Mouse (Mus musculus) limb, embryonic 14.5 days (tissue): Measurements from ENCODE around the gene Zbtb46. TPM values are rescaled to one million over a fixed set of nuclear protein-coding genes. Genes with fewer than 3 reads are reported as not detected.
A peak's percentile ranks its signal among the peaks of the same experiment; 100 is the strongest.

Experiments used
- ATAC-seq: fragments of 200-750 bp; cut with Nextera tagmentation; 2 replicates; pipeline ENCODE4 v1.8.0; 2017; ENCODE audit warnings: low read depth, moderate number of reproducible peaks, moderate TSS enrichment; ENCODE audit not compliant: low FRiP score
- DNase-seq: peaks from one replicate; pipeline ENCODE4 v3.0.0-alpha.2; 2015; ENCODE audit warnings: low spot score
- H3K27ac ChIP-seq: fragments of 300-500 bp; sonication (generic); replicated peaks from 2 replicates; pipeline ENCODE4 v1.5.1; 2014; ENCODE audit warnings: low read depth, mild to moderate bottlenecking, low read length, moderate library complexity, mixed read lengths
- H3K27me3 ChIP-seq: fragments of 300-500 bp; sonication (generic); 2 replicates; pipeline ENCODE4 v1.6.1; 2014; ENCODE audit warnings: low read length, mixed read lengths; ENCODE audit not compliant: control insufficient read depth, insufficient read depth
- H3K36me3 ChIP-seq: fragments of 300-500 bp; sonication (generic); 2 replicates; pipeline ENCODE4 v1.6.1; 2014; ENCODE audit warnings: mild to moderate bottlenecking, low read length, moderate library complexity, mixed read lengths; ENCODE audit not compliant: control insufficient read depth, insufficient read depth
- H3K4me1 ChIP-seq: fragments of 300-500 bp; sonication (generic); 2 replicates; pipeline ENCODE4 v1.6.1; 2014; ENCODE audit warnings: antibody characterized with exemption, low read length, mixed read lengths; ENCODE audit not compliant: control insufficient read depth, insufficient read depth
- H3K4me2 ChIP-seq: fragments of 300-500 bp; sonication (generic); replicated peaks from 2 replicates; pipeline ENCODE4 v1.6.1; 2014; ENCODE audit warnings: low read depth, mild to moderate bottlenecking, low read length, moderate library complexity; ENCODE audit not compliant: severe bottlenecking
- H3K4me3 ChIP-seq: fragments of 300-500 bp; sonication (generic); replicated peaks from 2 replicates; pipeline ENCODE4 v1.5.1; 2014; ENCODE audit warnings: low read length
- H3K9ac ChIP-seq: fragments of 300-500 bp; sonication (generic); 2 replicates; pipeline ENCODE4 v1.6.1; 2014; ENCODE audit warnings: mild to moderate bottlenecking, low read depth, low read length, moderate library complexity; ENCODE audit not compliant: severe bottlenecking
- H3K9me3 ChIP-seq: fragments of 300-500 bp; sonication (generic); 2 replicates; pipeline ENCODE4 v1.6.1; 2016; ENCODE audit warnings: low read length; ENCODE audit not compliant: control insufficient read depth
- POLR2A ChIP-seq: fragments of 200-500 bp; IDR thresholded peaks from 2 replicates; pipeline ENCODE4 v1.8.0; 2012; ENCODE audit warnings: inconsistent platforms, mild to moderate bottlenecking, moderate library complexity, borderline replicate concordance; ENCODE audit not compliant: insufficient read depth, insufficient read length; ENCODE audit errors: extremely low read depth
- WGBS: fragments of 180-500 bp; shearing (Covaris S2); extraction: QIAGEN DNeasy Blood & Tissue Kit; methylation state at CpG from one replicate; pipeline ENCODE4 v1.1.7; 2014; 5-methylcytosine and 5-hydroxymethylcytosine counted together
- polyA plus RNA-seq, 2 experiments: library from polyadenylated mRNA; depleted of rRNA in 1 of 2; stranded (reverse) in 1 of 2; unstranded in 1 of 2; fragments of >200 nt; fragmentation: Nextera tagmentation in 1 of 2; extraction: Ambion mirVana in 1 of 2; gene quantifications; 2 replicates each; pipeline versions ENCODE4 v1.2.1 to v1.2.3; 2012 to 2014

Gene Zbtb46
- polyA plus RNA-seq, 2 experiments: 3.8 to 4.3 TPM

DNA sequence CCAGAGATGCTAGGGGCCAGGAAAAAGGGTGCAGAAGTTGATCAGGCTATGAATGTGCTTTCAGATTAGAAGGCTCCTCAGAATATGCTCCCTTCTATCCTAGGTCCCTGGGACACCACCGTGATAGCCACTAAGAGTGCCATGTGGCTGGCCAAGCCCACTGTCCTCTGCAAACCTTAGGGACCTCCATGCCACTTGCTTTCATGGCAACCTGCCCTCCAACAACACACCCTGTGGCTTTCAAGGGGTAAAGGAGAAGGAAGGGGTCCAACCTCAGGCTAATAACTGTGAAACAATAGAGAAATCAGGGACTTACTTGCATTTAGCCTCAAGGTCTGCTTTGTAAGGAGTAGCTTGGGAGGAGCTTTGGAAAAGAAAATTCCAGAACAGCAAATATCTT, 3.4 kb upstream of the Zbtb46 start:
- no peak for DNase-seq
- no peak overlapping the region for H3K4me2 ChIP-seq
- H3K9me3 ChIP-seq: no peaks in the 10 kb centered on the region
- H3K27me3 ChIP-seq: peaks cover 39% of the 10 kb centered on the region
- 94% methylated on average over 1 of the region's 1 CpGs for WGBS
- no peak overlapping the region for H3K4me3 ChIP-seq
- H3K27ac ChIP-seq: no peak overlapping the region
- no peaks in the 10 kb centered on the region for H3K36me3 ChIP-seq
- ATAC-seq: no peak
- no peak overlapping the region for H3K9ac ChIP-seq
- TF ChIP-seq POLR2A: no peak
- peaks cover 9% of the 10 kb centered on the region; the same call in 1 of the 2 replicates for H3K4me1 ChIP-seq

- no peak for TF ChIP-seq POLR2A
- no peak overlapping the region for H3K27ac ChIP-seq
- peaks cover 9% of the 10 kb centered on the region; the same call in 1 of the 2 replicates for H3K4me1 ChIP-seq
- H3K9me3 ChIP-seq: no peaks in the 10 kb centered on the region
- peaks cover 48% of the 10 kb centered on the region for H3K27me3 ChIP-seq
- H3K4me2 ChIP-seq: no peak overlapping the region
- DNase-seq (no peak), ATAC-seq (no peak)
- H3K36me3 ChIP-seq: no peaks in the 10 kb centered on the region
- no peak overlapping the region for H3K9ac ChIP-seq
- H3K4me3 ChIP-seq: no peak overlapping the region
- 93% methylated on average over 1 of the region's 1 CpGs for WGBS
Observed at GRCm38 (mm10) chr2:181461536-181462100, 2.4 kb upstream of the Zbtb46 start.

GRCm38 (mm10) chr2:181459673-181460621, 721 bp upstream of the Zbtb46 start:
- Histone ChIP-seq H3K27me3 (peaks cover 50% of the 10 kb centered on the region), H3K36me3 (no peaks in the 10 kb centered on the region), H3K4me3 (peak overlapping the region; percentile 83), H3K4me2 (peak overlapping the region; percentile 100), H3K27ac (no peak overlapping the region), H3K9me3 (no peaks in the 10 kb centered on the region), H3K4me1 (peaks cover 9% of the 10 kb centered on the region; the same call in 1 of the 2 replicates), H3K9ac (peak overlapping the region; percentile 48)
- ATAC-seq (peak; percentile 13), DNase-seq (peak; percentile 9)
- 0 out of 2 replicates have a peak, but pooled peaks have one; percentile 28 for TF ChIP-seq POLR2A
- WGBS: 0% methylated on average over 52 of the region's 71 CpGs

DNA sequence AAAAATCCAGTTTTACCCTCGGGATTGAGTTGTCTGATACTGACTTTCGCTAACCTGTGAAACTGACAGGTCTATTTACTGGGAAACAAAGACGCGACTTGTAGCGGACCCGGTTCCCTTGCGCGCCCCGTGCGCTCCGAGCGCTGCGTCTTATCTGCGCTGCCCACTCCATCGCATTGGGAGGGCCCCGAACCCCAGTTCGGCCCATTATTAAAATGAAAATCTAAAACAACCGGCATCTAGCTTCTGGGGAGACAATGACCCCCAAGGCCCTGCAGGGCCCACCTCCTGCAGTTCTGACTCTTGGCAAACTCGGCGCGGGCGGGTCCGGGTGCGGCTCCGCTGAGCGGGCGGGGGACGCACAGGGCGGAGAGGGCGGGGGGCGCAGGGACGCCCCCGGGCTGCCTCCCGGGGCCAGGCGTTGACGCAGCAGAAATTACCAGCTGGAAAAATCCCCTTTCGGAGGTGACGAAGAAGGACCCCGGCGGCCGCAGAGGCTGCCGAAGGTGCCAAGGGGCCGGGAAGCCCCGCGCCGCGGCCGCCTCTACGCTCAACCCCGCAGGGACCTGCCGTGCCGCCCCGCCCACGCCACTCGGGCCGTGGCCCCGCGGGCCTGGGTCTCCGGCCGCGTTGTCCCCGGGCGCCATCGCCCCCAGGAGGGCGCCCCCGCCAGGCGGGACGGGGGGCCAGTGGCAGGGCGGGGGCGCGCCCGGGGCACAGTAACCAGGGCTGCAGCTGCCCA, 644 bp downstream of the Zbtb46 start:
- peaks cover 9% of the 10 kb centered on the region; the same call in 1 of the 2 replicates for H3K4me1 ChIP-seq
- peak overlapping the region; percentile 64 for H3K9ac ChIP-seq
- H3K4me2 ChIP-seq: peak overlapping the region; percentile 100
- no peaks in the 10 kb centered on the region for H3K9me3 ChIP-seq
- no peak overlapping the region for H3K27ac ChIP-seq
- H3K36me3 ChIP-seq: no peaks in the 10 kb centered on the region
- ATAC-seq (no peak), DNase-seq (no peak)
- under 1% methylated on average over 38 of the region's 72 CpGs for WGBS
- H3K4me3 ChIP-seq: peak overlapping the region; percentile 83
- peaks cover 50% of the 10 kb centered on the region for H3K27me3 ChIP-seq
- TF ChIP-seq POLR2A: no peak

DNA sequence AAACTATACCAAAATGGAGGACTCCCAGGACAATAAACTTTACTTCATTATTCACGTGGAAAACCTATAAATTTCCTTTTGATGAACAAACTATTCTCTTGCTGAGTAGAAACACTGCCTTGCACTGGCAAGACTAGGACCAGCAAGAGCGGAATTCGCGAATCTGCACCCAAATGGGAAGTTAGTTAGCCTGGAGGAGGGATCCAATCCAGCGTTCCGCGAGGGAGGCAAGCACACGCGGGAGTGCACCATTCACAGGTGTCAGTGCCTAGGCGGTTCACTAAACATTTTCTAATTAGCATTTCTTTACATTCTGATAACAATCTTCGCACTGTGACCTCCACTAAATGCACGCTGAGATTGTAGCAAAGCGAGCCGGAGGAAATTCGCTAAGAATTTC, 1.4 kb downstream of the Zbtb46 start:
- Histone ChIP-seq H3K27ac (no peak overlapping the region), H3K9ac (no peak overlapping the region), H3K27me3 (peaks cover 50% of the 10 kb centered on the region), H3K4me1 (peaks cover 9% of the 10 kb centered on the region; the same call in 1 of the 2 replicates), H3K4me3 (peak overlapping the region; percentile 83), H3K36me3 (no peaks in the 10 kb centered on the region), H3K9me3 (no peaks in the 10 kb centered on the region), H3K4me2 (peak overlapping the region; percentile 100)
- WGBS: 4% methylated on average over 15 of the region's 15 CpGs
- no peak for DNase-seq
- no peak for TF ChIP-seq POLR2A
- ATAC-seq: no peak
